Mouse (Mus musculus): ENCODE data around the gene Vti1b. TPM values are rescaled to one million over a fixed set of nuclear protein-coding genes. Genes with fewer than 3 reads are reported as not detected.

Vti1b gene
- polyA plus RNA-seq, 1 experiment, result 25.6 TPM

- TF ChIP-seq CTCF (IDR thresholded peaks at IDR 0.05; ENCODE audit: extremely low read depth, insufficient read depth, insufficient read length, insufficient replicate concordance) (no peak), POLR2A (IDR thresholded peaks at IDR 0.05; ENCODE audit: low read depth, low read length) (no peak)
- no peak for DNase-seq (ENCODE audit: low read depth in 1 of 2, low spot score in 2 of 2)
- peaks cover 3% of the 10 kb centered on the region for H3K4me1 ChIP-seq (ENCODE audit: control insufficient read depth, insufficient read depth, insufficient read length)
- H3K27me3 ChIP-seq (ENCODE audit: control insufficient read depth, insufficient read depth, low read length), result no peaks in the 10 kb centered on the region
- no peak overlapping the region for H3K27ac ChIP-seq (ENCODE audit: insufficient read depth, low read length)
- H3K4me3 ChIP-seq (ENCODE audit: extremely low read depth, insufficient read depth, insufficient read length), result peak overlapping the region; percentile 96
- 29% methylated on average over 12 of the region's 12 CpGs for WGBS
- peaks cover 10% of the 10 kb centered on the region for H3K36me3 ChIP-seq (ENCODE audit: control insufficient read depth, insufficient read depth, low read length)
These were observed 1.0 kb downstream of the Vti1b start for GRCm38 (mm10) chr12:79171269-79171995.

GRCm38 (mm10) chr12:79170421-79170820, 2.0 kb downstream of the Vti1b start:
- no peak for TF ChIP-seq CTCF (IDR thresholded peaks at IDR 0.05; ENCODE audit: extremely low read depth, insufficient read depth, insufficient read length, insufficient replicate concordance)
- no peak for TF ChIP-seq POLR2A (IDR thresholded peaks at IDR 0.05; ENCODE audit: low read depth, low read length)

GRCm38 (mm10) chr12:79169173-79169572, 3.3 kb downstream of the Vti1b start:
- no peak for DNase-seq (ENCODE audit: low read depth in 1 of 2, low spot score in 2 of 2)
- H3K27ac ChIP-seq (ENCODE audit: insufficient read depth, low read length), result no peak overlapping the region
- H3K27me3 ChIP-seq (ENCODE audit: control insufficient read depth, insufficient read depth, low read length), result no peaks in the 10 kb centered on the region
- TF ChIP-seq POLR2A (IDR thresholded peaks at IDR 0.05; ENCODE audit: low read depth, low read length), result no peak
- TF ChIP-seq CTCF (IDR thresholded peaks at IDR 0.05; ENCODE audit: extremely low read depth, insufficient read depth, insufficient read length, insufficient replicate concordance), result no peak
- H3K4me3 ChIP-seq (ENCODE audit: extremely low read depth, insufficient read depth, insufficient read length), result no peak overlapping the region
- H3K4me1 ChIP-seq (ENCODE audit: control insufficient read depth, insufficient read depth, insufficient read length), result peaks cover 3% of the 10 kb centered on the region
- peaks cover 17% of the 10 kb centered on the region for H3K36me3 ChIP-seq (ENCODE audit: control insufficient read depth, insufficient read depth, low read length)

More at GRCm38 (mm10) chr12:79170421-79170820, 2.0 kb downstream of the Vti1b start:
- Histone ChIP-seq H3K27me3 (ENCODE audit: control insufficient read depth, insufficient read depth, low read length) (no peaks in the 10 kb centered on the region), H3K36me3 (ENCODE audit: control insufficient read depth, insufficient read depth, low read length) (peaks cover 9% of the 10 kb centered on the region), H3K4me3 (ENCODE audit: extremely low read depth, insufficient read depth, insufficient read length) (no peak overlapping the region), H3K27ac (ENCODE audit: insufficient read depth, low read length) (no peak overlapping the region), H3K4me1 (ENCODE audit: control insufficient read depth, insufficient read depth, insufficient read length) (peaks cover 3% of the 10 kb centered on the region)
- WGBS, result 86% methylated on average over 3 of the region's 3 CpGs
- DNase-seq (ENCODE audit: low read depth in 1 of 2, low spot score in 2 of 2), result no peak

- Histone ChIP-seq H3K4me1 (ENCODE audit: control insufficient read depth, insufficient read depth, insufficient read length) (no peaks in the 10 kb centered on the region), H3K36me3 (ENCODE audit: control insufficient read depth, insufficient read depth, low read length) (peaks cover 46% of the 10 kb centered on the region), H3K27ac (ENCODE audit: insufficient read depth, low read length) (no peak overlapping the region), H3K4me3 (ENCODE audit: extremely low read depth, insufficient read depth, insufficient read length) (no peak overlapping the region), H3K27me3 (ENCODE audit: control insufficient read depth, insufficient read depth, low read length) (no peaks in the 10 kb centered on the region)
- no peak for DNase-seq (ENCODE audit: low read depth in 1 of 2, low spot score in 2 of 2)
- TF ChIP-seq POLR2A (IDR thresholded peaks at IDR 0.05; ENCODE audit: low read depth, low read length) (no peak), CTCF (IDR thresholded peaks at IDR 0.05; ENCODE audit: extremely low read depth, insufficient read depth, insufficient read length, insufficient replicate concordance) (no peak)
- 91% methylated on average over 3 of the region's 3 CpGs for WGBS
These were observed 9.6 kb downstream of the Vti1b start for GRCm38 (mm10) chr12:79162876-79163275.

- Histone ChIP-seq H3K27ac (ENCODE audit: insufficient read depth, low read length) (no peak overlapping the region), H3K4me3 (ENCODE audit: extremely low read depth, insufficient read depth, insufficient read length) (no peak overlapping the region), H3K27me3 (ENCODE audit: control insufficient read depth, insufficient read depth, low read length) (no peaks in the 10 kb centered on the region), H3K36me3 (ENCODE audit: control insufficient read depth, insufficient read depth, low read length) (peaks cover 6% of the 10 kb centered on the region), H3K4me1 (ENCODE audit: control insufficient read depth, insufficient read depth, insufficient read length) (no peaks in the 10 kb centered on the region)
- WGBS, result 94% methylated on average over 6 of the region's 6 CpGs
- no peak for DNase-seq (ENCODE audit: low read depth in 1 of 2, low spot score in 2 of 2)
- no peak for TF ChIP-seq POLR2A (IDR thresholded peaks at IDR 0.05; ENCODE audit: low read depth, low read length)
- TF ChIP-seq CTCF (IDR thresholded peaks at IDR 0.05; ENCODE audit: extremely low read depth, insufficient read depth, insufficient read length, insufficient replicate concordance), result no peak
These were observed 22.8 kb downstream of the Vti1b start for GRCm38 (mm10) chr12:79149653-79150052.

- no peak for DNase-seq (ENCODE audit: low read depth in 1 of 2, low spot score in 2 of 2)
- TF ChIP-seq CTCF (IDR thresholded peaks at IDR 0.05; ENCODE audit: extremely low read depth, insufficient read depth, insufficient read length, insufficient replicate concordance) (no peak), POLR2A (IDR thresholded peaks at IDR 0.05; ENCODE audit: low read depth, low read length) (no peak)
- Histone ChIP-seq H3K27me3 (ENCODE audit: control insufficient read depth, insufficient read depth, low read length) (no peaks in the 10 kb centered on the region), H3K4me1 (ENCODE audit: control insufficient read depth, insufficient read depth, insufficient read length) (no peaks in the 10 kb centered on the region), H3K4me3 (ENCODE audit: extremely low read depth, insufficient read depth, insufficient read length) (no peak overlapping the region), H3K36me3 (ENCODE audit: control insufficient read depth, insufficient read depth, low read length) (no peaks in the 10 kb centered on the region), H3K27ac (ENCODE audit: insufficient read depth, low read length) (no peak overlapping the region)
These were observed 31.1 kb downstream of the Vti1b start for GRCm38 (mm10) chr12:79141384-79141783.

- Histone ChIP-seq H3K27me3 (ENCODE audit: control insufficient read depth, insufficient read depth, low read length) (no peaks in the 10 kb centered on the region), H3K36me3 (ENCODE audit: control insufficient read depth, insufficient read depth, low read length) (no peaks in the 10 kb centered on the region), H3K27ac (ENCODE audit: insufficient read depth, low read length) (no peak overlapping the region), H3K4me1 (ENCODE audit: control insufficient read depth, insufficient read depth, insufficient read length) (no peaks in the 10 kb centered on the region), H3K4me3 (ENCODE audit: extremely low read depth, insufficient read depth, insufficient read length) (no peak overlapping the region)
- 83% methylated on average over 2 of the region's 2 CpGs for WGBS
- TF ChIP-seq CTCF (IDR thresholded peaks at IDR 0.05; ENCODE audit: extremely low read depth, insufficient read depth, insufficient read length, insufficient replicate concordance) (no peak), POLR2A (IDR thresholded peaks at IDR 0.05; ENCODE audit: low read depth, low read length) (no peak)
- no peak for DNase-seq (ENCODE audit: low read depth in 1 of 2, low spot score in 2 of 2)
These were observed 31.7 kb downstream of the Vti1b start for GRCm38 (mm10) chr12:79140811-79141210.
